In genomic region chr1:75289376-75289775, GRCm38 (mm10) we compare ENCODE assay signal across 11 mouse cellular contexts. TPM values are rescaled to one million over a fixed set of nuclear protein-coding genes. Genes with fewer than 3 reads are reported as not detected.
A peak's percentile ranks its signal among the peaks of the same experiment; 100 is the strongest.
DNase-seq lines count a peak whose midpoint lies in the region; ATAC-seq lines count a peak whose summit lies in the region.
"Had no signal": no experiment of that assay in that cellular context is flagged by ENCODE, and none has a peak within 500 bp of the region (broad histone marks: within the 10 kb centered on the region; RNA-seq: fewer than 3 reads in every experiment).

No protein-coding gene starts in this region.

- H3K27me3 ChIP-seq in embryonic facial prominence, embryonic 10.5 days (replicated peaks; ENCODE audit: low read depth, poor library complexity, severe bottlenecking), result no peaks in the 10 kb centered on the region
- H3K27me3 ChIP-seq in hindbrain, embryonic 11.5 days (ENCODE audit: control insufficient read depth, insufficient read depth, low read length), result no peaks in the 10 kb centered on the region
- no peaks in the 10 kb centered on the region for H3K27me3 ChIP-seq in neural tube, embryonic 11.5 days (ENCODE audit: control insufficient read depth, insufficient read depth, low read length)

- 9% methylated on average over 7 of the region's 7 CpGs for WGBS in embryonic facial prominence, embryonic 10.5 days
- 5% methylated on average over 7 of the region's 7 CpGs for WGBS in hindbrain, embryonic 11.5 days
- WGBS in neural tube, embryonic 11.5 days, result 5% methylated on average over 7 of the region's 7 CpGs

- no peaks in the 10 kb centered on the region for H3K36me3 ChIP-seq in embryonic facial prominence, embryonic 10.5 days (replicated peaks)
- no peaks in the 10 kb centered on the region for H3K36me3 ChIP-seq in hindbrain, embryonic 11.5 days (ENCODE audit: control insufficient read depth, insufficient read depth, low read length)
- H3K36me3 ChIP-seq in neural tube, embryonic 11.5 days (ENCODE audit: control insufficient read depth, insufficient read depth, low read length), result no peaks in the 10 kb centered on the region

- H3K4me1 ChIP-seq in embryonic facial prominence, embryonic 10.5 days, result peaks cover 28% of the 10 kb centered on the region
- H3K4me1 ChIP-seq in hindbrain, embryonic 11.5 days (replicated peaks; ENCODE audit: control insufficient read depth, insufficient read depth, low read length), result peaks cover 9% of the 10 kb centered on the region; the same call in 1 of the 2 replicates
- H3K4me1 ChIP-seq in neural tube, embryonic 11.5 days (ENCODE audit: control insufficient read depth, insufficient read depth, low read length), result peaks cover 11% of the 10 kb centered on the region

- no peak overlapping the region for H3K27ac ChIP-seq in embryonic facial prominence, embryonic 10.5 days (replicated peaks)
- peak overlapping the region; percentile 83 for H3K27ac ChIP-seq in hindbrain, embryonic 11.5 days (ENCODE audit: low read depth, low read length)
- H3K27ac ChIP-seq in neural tube, embryonic 11.5 days (ENCODE audit: low read depth, low read length), result peak overlapping the region; percentile 51

- peak; percentile 94 for ATAC-seq in hindbrain, embryonic 11.5 days (ENCODE audit: low FRiP score)
- ATAC-seq in neural tube, embryonic 11.5 days (ENCODE audit: insufficient read depth, low FRiP score, low TSS enrichment), result peak; percentile 96
- ATAC-seq in megakaryocyte progenitor cell, adult 5-6 weeks (replicated peaks; ENCODE audit: poor library complexity), result no peak

- no peak overlapping the region for H3K4me2 ChIP-seq in hindbrain, embryonic 11.5 days (replicated peaks; ENCODE audit: low read depth, low read length)
- no peak overlapping the region; the same call in 1 of the 2 replicates for H3K4me2 ChIP-seq in neural tube, embryonic 11.5 days (ENCODE audit: low read depth)

- DNase-seq in kidney, postnatal 14 days, result peak; percentile 31
- DNase-seq in kidney, adult 18-20 months, result no peak
- DNase-seq in embryonic facial prominence, embryonic 10.5 days (ENCODE audit: low spot score), result peak; percentile 63
- peak; percentile 82 for DNase-seq in hindbrain, embryonic 11.5 days (ENCODE audit: low spot score)
- peak; percentile 87 for DNase-seq in neural tube, embryonic 11.5 days (ENCODE audit: low spot score)
- no peak for DNase-seq in cerebellum, adult 18-20 months
- no peak for DNase-seq in kidney, adult 11 months

- no peak overlapping the region for H3K9ac ChIP-seq in hindbrain, embryonic 11.5 days (ENCODE audit: low read depth, low read length)
- H3K9ac ChIP-seq in neural tube, embryonic 11.5 days (ENCODE audit: low read length), result no peak overlapping the region

- no peaks in the 10 kb centered on the region for H3K9me3 ChIP-seq in embryonic facial prominence, embryonic 10.5 days
- no peaks in the 10 kb centered on the region for H3K9me3 ChIP-seq in hindbrain, embryonic 11.5 days (ENCODE audit: control insufficient read depth, low read length)
- no peaks in the 10 kb centered on the region for H3K9me3 ChIP-seq in neural tube, embryonic 11.5 days (ENCODE audit: control insufficient read depth, low read length)

- no peak overlapping the region for H3K4me3 ChIP-seq in embryonic facial prominence, embryonic 10.5 days
- no peak overlapping the region for H3K4me3 ChIP-seq in hindbrain, embryonic 11.5 days (ENCODE audit: low read depth, low read length)
- no peak overlapping the region for H3K4me3 ChIP-seq in neural tube, embryonic 11.5 days (ENCODE audit: low read depth, low read length)
- H3K4me3 ChIP-seq: myocyte had no signal

RNA-seq across cellular contexts. Expression of gene Resp18, which starts 11.2 kb away (rescaled TPM):
- 1.9 and 2.5 TPM in 2 replicates for polyA plus RNA-seq in embryonic facial prominence, embryonic 10.5 days (2016; fragmentation: Nextera tagmentation; extraction: Ambion mirVana)
- 32.3 and 35.7 TPM in 2 replicates for polyA plus RNA-seq in hindbrain, embryonic 11.5 days (2014; fragmentation: Nextera tagmentation; extraction: Ambion mirVana)
- 30.9 and 35.0 TPM in 2 replicates for polyA plus RNA-seq in neural tube, embryonic 11.5 days (2014; fragmentation: Nextera tagmentation; extraction: Ambion mirVana)
- total RNA-seq in megakaryocyte progenitor cell, adult 5-6 weeks (2015), result not detected in 2 replicates
- total RNA-seq in megakaryocyte progenitor cell, adult 5-6 weeks (2017), result not detected in 2 replicates
- total RNA-seq: common myeloid progenitor, adult 5-6 weeks had no signal
- polyA plus RNA-seq: myocyte had no signal

RNA-seq across cellular contexts. Expression of gene Ptprn, which starts 25.1 kb away (rescaled TPM):
- 1.7 and 2.1 TPM in 2 replicates for polyA plus RNA-seq in embryonic facial prominence, embryonic 10.5 days (2016; fragmentation: Nextera tagmentation; extraction: Ambion mirVana)
- 3.5 and 6.0 TPM in 2 replicates for polyA plus RNA-seq in hindbrain, embryonic 11.5 days (2014; fragmentation: Nextera tagmentation; extraction: Ambion mirVana)
- polyA plus RNA-seq in neural tube, embryonic 11.5 days (2014; fragmentation: Nextera tagmentation; extraction: Ambion mirVana), result 4.4 and 6.0 TPM in 2 replicates
- 0.12 and 0.15 TPM in 2 replicates for total RNA-seq in megakaryocyte progenitor cell, adult 5-6 weeks (2015)
- 0.10 TPM in 1 of 2 replicates, not detected in the other for total RNA-seq in megakaryocyte progenitor cell, adult 5-6 weeks (2017)

RNA-seq across cellular contexts. Expression of gene Dnpep, which starts 28.4 kb away (rescaled TPM):
- polyA plus RNA-seq in embryonic facial prominence, embryonic 10.5 days (2016; fragmentation: Nextera tagmentation; extraction: Ambion mirVana), result 144 and 150 TPM in 2 replicates
- 154 and 165 TPM in 2 replicates for polyA plus RNA-seq in hindbrain, embryonic 11.5 days (2014; fragmentation: Nextera tagmentation; extraction: Ambion mirVana)
- polyA plus RNA-seq in neural tube, embryonic 11.5 days (2014; fragmentation: Nextera tagmentation; extraction: Ambion mirVana), result 180 and 182 TPM in 2 replicates
- total RNA-seq in megakaryocyte progenitor cell, adult 5-6 weeks (2015), result 31.3 and 39.7 TPM in 2 replicates
- 36.4 and 41.7 TPM in 2 replicates for total RNA-seq in megakaryocyte progenitor cell, adult 5-6 weeks (2017)

RNA-seq across cellular contexts. Expression of gene Dnajb2, which starts 53.2 kb away (rescaled TPM):
- 27.0 and 27.5 TPM in 2 replicates for polyA plus RNA-seq in embryonic facial prominence, embryonic 10.5 days (2016; fragmentation: Nextera tagmentation; extraction: Ambion mirVana)
- polyA plus RNA-seq in hindbrain, embryonic 11.5 days (2014; fragmentation: Nextera tagmentation; extraction: Ambion mirVana), result 17.8 and 21.4 TPM in 2 replicates
- 20.5 and 21.9 TPM in 2 replicates for polyA plus RNA-seq in neural tube, embryonic 11.5 days (2014; fragmentation: Nextera tagmentation; extraction: Ambion mirVana)
- 1.3 and 1.8 TPM in 2 replicates for total RNA-seq in megakaryocyte progenitor cell, adult 5-6 weeks (2015)
- 1.9 and 6.4 TPM in 2 replicates for total RNA-seq in megakaryocyte progenitor cell, adult 5-6 weeks (2017)

RNA-seq across cellular contexts. Expression of gene A630095N17Rik, which starts 57.5 kb away (rescaled TPM):
- not detected in 2 replicates for polyA plus RNA-seq in embryonic facial prominence, embryonic 10.5 days (2016; fragmentation: Nextera tagmentation; extraction: Ambion mirVana)
- not detected in 2 replicates for polyA plus RNA-seq in hindbrain, embryonic 11.5 days (2014; fragmentation: Nextera tagmentation; extraction: Ambion mirVana)
- polyA plus RNA-seq in neural tube, embryonic 11.5 days (2014; fragmentation: Nextera tagmentation; extraction: Ambion mirVana), result not detected in 2 replicates
- 0.56 and 1.2 TPM in 2 replicates for total RNA-seq in megakaryocyte progenitor cell, adult 5-6 weeks (2015)
- total RNA-seq in megakaryocyte progenitor cell, adult 5-6 weeks (2017), result 1.2 TPM in 1 of 2 replicates, not detected in the other
- total RNA-seq: common myeloid progenitor, adult 5-6 weeks; layer of hippocampus, adult 8-10 months had no signal

Comparison
In these comparisons a context has a peak if more than half of its experiments do, and no peak if none do; other contexts are left out.
1. DNase-seq: peak in kidney, postnatal 14 days (single experiment), embryonic facial prominence, embryonic 10.5 days (single experiment), hindbrain, embryonic 11.5 days (single experiment) and neural tube, embryonic 11.5 days (single experiment); none in kidney, adult 18-20 months (single experiment), cerebellum, adult 18-20 months (0 of 2) and kidney, adult 11 months (single experiment).